Mouse (Mus musculus): Measurements from ENCODE around the gene Glyatl3. TPM values are rescaled to one million over a fixed set of nuclear protein-coding genes. Genes with fewer than 3 reads are reported as not detected.

The Glyatl3 gene
- not detected in 2 replicates for polyA plus RNA-seq (2015; fragmentation: Nextera tagmentation; extraction: Ambion mirVana)

GRCm38 (mm10) chr17:40914250-40914649 is at the start of gene Glyatl3:
Glyatl3 (minus strand) TSS chr17:40914350.

GRCm38 (mm10) chr17:40934420-40935231 is 20.5 kb upstream of the Glyatl3 start, which contains the start of the genes Mut and Cenpq:
Mut (plus strand) TSS chr17:40934685.
Cenpq (minus strand) TSS chr17:40935047.

GRCm38 (mm10) chr17:40879924-40880691 is 34.0 kb downstream of the Glyatl3 start, which contains the start of gene 9130008F23Rik:
9130008F23Rik (minus strand) TSS chr17:40880559.

Other genes starting within 250 kb of the Glyatl3 start
- not detected in 2 replicates for gene Esp1, start 187.2 kb downstream of the Glyatl3 start, polyA plus RNA-seq (2015; fragmentation: Nextera tagmentation; extraction: Ambion mirVana)
- gene Crisp2, start 107.3 kb downstream of the Glyatl3 start, polyA plus RNA-seq (2015; fragmentation: Nextera tagmentation; extraction: Ambion mirVana), result not detected in 2 replicates
- gene Rhag, start 103.2 kb downstream of the Glyatl3 start, polyA plus RNA-seq (2015; fragmentation: Nextera tagmentation; extraction: Ambion mirVana), result not detected in 2 replicates
- gene 9130008F23Rik, start 33.8 kb downstream of the Glyatl3 start, polyA plus RNA-seq (2015; fragmentation: Nextera tagmentation; extraction: Ambion mirVana), result 0.85 and 1.2 TPM in 2 replicates
- 24.9 and 25.9 TPM in 2 replicates for gene Mut, start 20.3 kb upstream of the Glyatl3 start, polyA plus RNA-seq (2015; fragmentation: Nextera tagmentation; extraction: Ambion mirVana)
- 8.1 and 9.4 TPM in 2 replicates for gene Cenpq, start 20.7 kb upstream of the Glyatl3 start, polyA plus RNA-seq (2015; fragmentation: Nextera tagmentation; extraction: Ambion mirVana)

Data from neural tube, postnatal 0 days (tissue).